Mouse (Mus musculus) inflammation-experienced regulatory T-cells, adult 6 months (primary cell): ENCODE measurements around the gene Cluap1. TPM values are rescaled to one million over a fixed set of nuclear protein-coding genes. Genes with fewer than 3 reads are reported as not detected.
"Not testable (repeated sequence)": the region's sequence is repeated elsewhere in the genome, so short reads cannot be mapped to it uniquely, and the experiment has no call there.

Experiments used
- ATAC-seq: one replicate; pipeline ENCODE4 v1.8.0; 2017
- polyA plus RNA-seq, 3 experiments: library from polyadenylated mRNA; unstranded; fragments of 100-300 nt; shearing (Covaris generic); gene quantifications; one replicate each; pipeline ENCODE4 v1.2.1; 2017

Cluap1 gene
- polyA plus RNA-seq, 3 experiments from 2014 or later: 24.9 to 44.3 (median 33.9) TPM

DNA sequence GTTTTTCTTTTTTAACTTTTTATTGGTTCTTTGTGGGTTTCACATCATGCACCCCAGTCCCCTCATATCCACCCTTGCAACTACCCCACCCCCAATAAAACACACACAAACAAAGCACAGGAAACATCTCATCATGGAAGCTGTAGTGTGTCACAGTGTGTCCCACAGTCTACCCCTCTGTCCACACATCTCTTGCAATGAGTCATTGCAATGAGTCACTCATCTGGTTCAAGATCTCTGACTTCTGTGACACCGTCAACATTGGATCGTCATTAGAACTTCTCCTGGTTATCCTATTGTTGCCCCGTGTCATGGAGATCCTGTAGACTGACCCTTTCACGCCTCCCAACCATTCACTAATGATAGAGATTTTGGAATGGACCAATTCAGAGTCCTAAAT, 26.1 kb downstream of the Cluap1 start:
- no peak for ATAC-seq

DNA sequence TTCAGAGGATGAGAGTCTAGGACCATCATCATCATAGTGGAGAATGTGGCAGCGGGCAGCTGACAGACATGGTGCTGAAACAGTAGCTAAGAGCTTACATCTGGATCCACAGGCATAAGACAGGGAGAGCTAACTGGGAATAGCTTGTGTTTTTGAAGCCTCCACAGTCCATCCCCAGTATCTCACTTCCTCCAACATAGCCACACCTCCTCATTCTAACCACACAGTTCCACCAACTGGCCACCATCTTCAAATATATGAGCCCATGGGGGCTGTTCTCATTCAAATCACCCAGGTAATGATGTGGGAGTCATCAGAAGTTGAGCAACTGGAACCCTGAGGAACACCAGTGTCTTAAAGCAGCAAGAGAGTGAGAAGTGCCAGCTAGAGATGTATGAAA, 42.5 kb downstream of the Cluap1 start:
- ATAC-seq: no peak

DNA sequence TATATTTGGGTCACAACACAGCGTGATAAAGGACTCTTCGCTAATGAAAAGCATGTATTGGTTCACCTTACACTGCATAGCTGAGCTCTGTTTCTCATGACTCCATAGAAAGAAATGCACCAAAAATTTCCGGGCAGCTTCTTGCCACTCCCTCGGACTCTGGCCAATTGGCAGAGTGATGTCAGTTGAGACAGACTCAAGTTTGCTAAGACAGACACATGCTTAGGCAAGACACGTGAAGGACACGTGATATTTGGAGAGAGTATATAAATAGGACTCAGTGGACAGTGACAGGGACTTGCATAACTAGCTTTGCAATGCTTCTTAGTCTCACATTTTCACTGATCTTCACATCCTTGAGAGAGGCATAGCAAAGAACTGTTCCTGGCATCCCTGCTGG, 47.8 kb downstream of the Cluap1 start:
- ATAC-seq: no peak

DNA sequence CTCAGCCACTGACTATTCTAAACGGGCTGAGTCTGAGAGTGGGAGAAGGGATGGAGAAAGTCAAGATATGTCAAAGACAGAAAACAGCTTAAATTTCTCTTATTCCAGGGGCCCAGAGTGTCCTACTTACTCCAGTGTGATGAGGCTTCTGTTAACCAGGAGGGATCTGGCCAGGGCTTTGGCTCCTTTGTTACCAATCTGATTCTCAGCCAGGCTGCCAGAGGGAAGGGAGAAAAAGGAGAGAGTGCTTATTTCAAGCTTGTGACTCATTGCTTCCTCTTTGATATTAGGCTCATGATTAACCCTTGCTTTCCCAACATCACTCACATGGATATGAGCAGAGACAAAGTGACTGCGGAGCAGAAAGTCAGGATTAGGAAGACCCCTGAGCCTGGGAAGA, 50.7 kb downstream of the Cluap1 start:
- no peak for ATAC-seq

DNA sequence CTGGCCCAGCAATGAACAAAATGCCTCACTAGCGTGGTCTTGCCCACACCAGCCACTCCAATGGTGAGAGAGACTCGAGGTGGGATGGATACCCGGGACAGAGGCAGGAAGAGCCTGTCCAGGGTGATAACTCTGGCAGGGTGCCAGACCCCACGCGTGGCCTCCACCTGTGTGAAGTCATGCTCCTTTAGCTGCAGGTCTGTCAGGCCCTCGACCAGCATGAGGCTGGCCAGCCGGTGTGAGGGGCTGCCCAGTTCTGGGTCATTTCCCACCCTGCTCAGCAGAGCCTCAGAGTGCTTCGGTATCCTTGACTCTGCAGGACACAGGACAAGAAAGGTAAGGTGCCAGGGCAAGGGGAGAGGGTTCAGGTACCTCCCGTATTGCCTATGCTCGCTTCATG, 56.4 kb downstream of the Cluap1 start:
- no peak for ATAC-seq

DNA sequence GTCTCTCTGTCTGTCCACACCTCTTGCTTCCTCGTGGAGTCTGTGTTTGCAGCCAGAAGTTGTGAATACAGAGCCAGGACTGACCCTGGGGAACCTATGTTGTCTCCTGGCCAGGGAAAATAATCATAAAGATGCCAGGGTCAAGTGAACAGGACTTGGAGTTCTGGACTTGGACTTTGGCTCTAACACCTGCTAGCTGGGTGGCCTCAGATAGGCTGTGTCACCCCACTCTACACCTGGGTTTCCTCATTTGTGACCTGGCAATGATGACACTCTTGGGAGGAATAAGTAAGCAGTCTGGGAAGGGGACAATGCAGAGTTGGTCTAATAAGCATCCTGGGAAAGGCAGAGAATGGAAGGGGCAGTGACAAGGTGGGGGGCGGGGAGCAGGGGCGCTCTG, 56.9 kb downstream of the Cluap1 start:
- no peak for ATAC-seq

DNA sequence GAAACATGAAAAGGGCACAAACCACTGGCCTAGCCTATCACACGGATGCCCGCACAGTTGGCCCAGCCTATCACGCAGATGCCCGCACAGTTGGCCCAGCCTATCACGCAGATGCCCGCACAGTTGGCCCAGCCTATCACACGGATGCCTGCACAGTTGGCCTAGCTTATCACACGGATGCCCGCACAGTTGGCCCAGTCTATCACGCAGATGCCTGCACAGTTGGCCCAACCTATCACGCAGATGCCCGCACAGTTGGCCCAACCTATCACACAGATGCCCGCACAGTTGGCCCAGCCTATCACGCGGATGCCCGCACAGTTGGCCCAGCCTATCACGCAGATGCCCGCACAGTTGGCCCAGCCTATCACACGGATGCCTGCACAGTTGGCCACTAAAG, 65.9 kb downstream of the Cluap1 start:
- ATAC-seq: not testable (repeated sequence)

DNA sequence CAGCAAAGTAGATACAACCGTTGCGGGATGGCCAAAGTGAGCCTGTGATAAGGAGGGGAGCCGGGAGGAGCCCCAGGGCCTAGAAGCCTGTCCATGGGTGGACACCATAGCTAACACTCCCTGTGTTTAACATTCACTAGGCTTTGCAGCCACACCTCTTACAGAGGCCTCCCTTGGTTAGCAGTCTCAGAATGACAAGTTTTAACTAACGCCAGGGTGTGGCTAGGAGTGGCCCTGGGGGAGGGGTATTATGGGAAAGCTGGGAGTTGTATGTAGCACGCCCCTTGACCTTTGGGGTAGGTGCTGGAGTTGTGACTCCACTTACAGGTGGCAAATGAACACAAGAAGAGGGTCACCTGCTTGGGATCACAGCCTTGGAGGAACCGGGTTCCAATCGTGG, 67.1 kb downstream of the Cluap1 start:
- no peak for ATAC-seq

DNA sequence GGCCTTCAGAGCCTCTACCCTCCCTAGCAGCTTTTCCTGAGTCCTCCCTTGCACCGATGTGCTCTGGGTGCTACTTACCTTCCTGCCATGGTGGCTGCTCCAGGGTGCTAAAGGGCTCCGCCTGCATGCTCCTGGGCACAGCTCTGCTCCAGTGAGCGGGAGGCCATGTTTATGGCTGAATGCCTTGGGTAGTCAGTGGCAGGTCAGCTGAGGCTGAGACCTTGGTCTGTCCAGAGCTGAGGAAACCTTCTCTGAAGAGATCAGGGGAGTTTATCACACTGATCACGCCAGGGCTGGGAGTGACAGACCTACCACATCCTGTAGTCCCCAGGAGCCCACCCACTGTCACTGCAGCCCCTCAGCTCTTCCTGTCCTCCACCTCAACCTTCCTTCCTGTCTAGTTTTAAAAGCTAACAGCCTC, 67.7 kb downstream of the Cluap1 start, which contains the start of gene Nlrc3:
TSS of gene Nlrc3 (minus strand) at position 382 of the 421 bp plus-strand sequence.
- peak; percentile 98 for ATAC-seq

DNA sequence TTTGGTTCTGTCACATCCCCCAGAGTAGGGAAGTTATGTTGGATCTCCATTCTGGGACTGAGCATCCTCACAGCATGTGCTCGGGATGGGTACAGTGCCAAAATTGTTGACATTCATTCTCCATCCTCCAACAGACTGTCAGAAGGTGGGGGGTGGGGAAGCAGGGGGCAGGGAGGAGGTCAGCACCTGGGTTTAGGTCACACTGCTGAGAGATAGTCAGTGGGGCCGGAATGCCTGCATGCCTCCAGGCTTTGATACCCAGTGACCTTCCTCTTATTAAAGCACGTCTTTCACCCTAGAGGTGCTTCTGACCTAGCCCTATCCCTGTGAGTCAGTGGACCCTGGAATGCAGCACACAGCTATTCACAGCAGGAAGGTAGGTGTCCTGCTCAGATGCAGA, 68.1 kb downstream of the Cluap1 start:
- ATAC-seq: no peak

DNA sequence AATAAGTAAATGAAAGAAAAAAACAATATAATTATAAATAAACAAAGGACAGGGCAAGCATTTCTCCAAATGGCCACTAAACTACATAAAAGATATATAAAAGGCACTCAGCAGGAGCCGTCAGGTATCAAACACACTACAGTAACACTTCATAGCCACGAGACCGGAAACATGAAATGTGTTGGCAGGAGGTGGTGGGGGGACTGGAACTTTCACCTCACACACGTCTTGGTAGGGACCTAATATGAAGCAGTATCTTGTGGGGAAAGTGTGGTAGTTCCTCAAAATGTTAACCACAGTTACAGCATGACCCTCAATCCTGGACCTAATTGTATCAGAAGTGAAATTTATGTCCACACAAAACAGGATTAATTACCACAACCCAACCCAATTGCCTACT, 73.6 kb downstream of the Cluap1 start:
- ATAC-seq: peak; percentile 54

DNA sequence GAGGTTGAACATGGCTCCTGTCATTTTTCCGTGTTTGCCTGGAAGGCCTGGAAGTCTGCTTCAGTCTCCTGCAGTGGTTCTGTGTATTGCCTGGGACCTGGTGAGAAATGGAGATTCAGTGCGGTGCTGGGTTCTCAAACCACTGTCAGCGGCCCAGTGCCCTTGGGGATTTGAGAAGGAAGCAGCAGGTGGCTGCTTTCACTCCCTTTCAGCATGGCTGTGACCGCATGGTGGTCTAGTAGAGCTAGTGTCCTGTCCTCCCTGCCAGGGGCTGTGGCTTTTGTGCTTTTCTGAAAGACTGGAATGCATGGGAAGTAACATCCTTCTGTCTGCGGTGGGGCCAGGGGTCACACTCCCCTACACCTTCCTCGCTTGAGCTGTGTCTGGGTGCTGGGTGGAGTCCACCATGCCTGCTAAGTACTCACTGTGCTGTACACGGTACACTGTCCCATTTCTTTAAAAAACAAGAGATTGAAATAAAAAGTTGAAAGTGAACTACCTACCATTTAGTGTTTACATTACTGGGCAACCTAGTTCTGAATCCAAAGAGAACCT, 74.6 kb downstream of the Cluap1 start:
- ATAC-seq: no peak

DNA sequence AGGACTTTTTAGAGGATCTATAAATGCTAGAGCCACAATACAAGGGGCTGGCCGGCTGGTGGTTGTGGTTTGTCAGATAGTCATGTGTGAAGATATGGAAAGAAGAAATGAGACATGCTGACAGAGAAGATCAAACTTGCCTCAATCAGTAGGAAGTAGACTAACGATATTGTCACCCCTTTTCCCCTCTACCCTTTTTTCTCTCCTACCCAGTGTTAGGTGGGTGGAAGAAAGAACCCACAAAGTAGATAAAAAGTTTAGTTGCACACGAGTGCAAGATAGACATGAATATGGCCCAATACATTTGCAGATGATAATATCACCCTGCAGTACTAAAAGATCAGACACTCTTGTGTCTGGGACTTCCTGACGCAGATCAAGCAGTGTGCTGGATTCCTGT, 79.8 kb downstream of the Cluap1 start:
- ATAC-seq: peak; percentile 64

Other genes starting within 250 kb of the Cluap1 start
- not detected for gene Mefv, start 190.7 kb upstream of the Cluap1 start, polyA plus RNA-seq
- 100 to 1,000 TPM in 1 of 3 experiments, 10 to 100 TPM in 2; 72.2 to 148 (median 96.6) TPM for gene Zfp263, start 164.7 kb upstream of the Cluap1 start, polyA plus RNA-seq
- gene Olfr15, start 77.9 kb upstream of the Cluap1 start, polyA plus RNA-seq: not detected
- under 1 TPM; 0.48 to 0.80 (median 0.52) TPM for gene Zfp174, start 61.5 kb upstream of the Cluap1 start, polyA plus RNA-seq
- 100 to 1,000 TPM; 106 to 119 (median 107) TPM for gene Naa60, start 36.4 kb upstream of the Cluap1 start, polyA plus RNA-seq
- 10 to 100 TPM; 11.4 to 14.1 (median 12.6) TPM for gene Zfp597, start 24.2 kb upstream of the Cluap1 start, polyA plus RNA-seq
- 1 to 10 TPM; 3.2 to 5.6 (median 3.9) TPM for gene Gm20695, start 24.2 kb upstream of the Cluap1 start, polyA plus RNA-seq
- 10 to 100 TPM in 1 of 3 experiments, 1 to 10 TPM in 2; 7.4 to 11.7 (median 9.6) TPM for gene 1700037C18Rik, start 112 bp upstream of the Cluap1 start, polyA plus RNA-seq
- 10 to 100 TPM; 58.8 to 82.4 (median 67.8) TPM for gene Nlrc3, start 67.8 kb downstream of the Cluap1 start, polyA plus RNA-seq
- gene Slx4, start 95.0 kb downstream of the Cluap1 start, polyA plus RNA-seq: 10 to 100 TPM; 15.0 to 28.4 (median 15.6) TPM
- 10 to 100 TPM in 1 of 3 experiments, 1 to 10 TPM in 2; 2.8 to 10.9 (median 5.0) TPM for gene Dnase1, start 128.1 kb downstream of the Cluap1 start, polyA plus RNA-seq
- gene Trap1, start 169.0 kb downstream of the Cluap1 start, polyA plus RNA-seq: 10 to 100 TPM; 56.4 to 82.6 (median 68.1) TPM